Mouse (Mus musculus): ENCODE results near the gene Mmab. TPM values are rescaled to one million over a fixed set of nuclear protein-coding genes. Genes with fewer than 3 reads are reported as not detected.

The Mmab gene
- polyA plus RNA-seq, 1 experiment from 2014 or later: 31.5 TPM

DNA sequence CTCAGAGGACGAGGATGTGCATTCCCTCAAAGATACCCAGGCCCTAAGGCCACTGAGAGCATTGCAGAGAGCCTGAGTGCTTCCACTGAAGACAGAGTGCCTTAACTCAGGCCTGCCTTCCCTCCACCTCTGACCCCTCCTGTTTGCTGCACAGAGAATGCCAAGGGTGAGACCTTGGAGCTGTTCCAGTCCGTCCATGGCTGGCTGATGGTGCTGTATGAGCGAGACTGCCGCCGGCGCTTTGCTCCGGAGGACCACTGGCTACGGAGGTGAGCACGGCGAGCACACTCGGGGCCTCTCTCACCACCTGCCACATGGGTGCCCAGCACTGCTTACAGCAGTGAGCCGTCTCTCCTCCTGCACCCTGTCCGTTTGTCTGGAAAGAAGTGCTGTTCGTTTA lies 37.3 kb downstream of the Mmab start:
- no peaks in the 10 kb centered on the region for H3K9me3 ChIP-seq
- no peak overlapping the region for H3K9ac ChIP-seq
- H3K36me3 ChIP-seq: peaks cover 92% of the 10 kb centered on the region
- 94% methylated on average over 14 of the region's 14 CpGs for whole genome bisulfite sequencing
- no peak overlapping the region for H3K27ac ChIP-seq
- H3K4me3 ChIP-seq (replicated peaks): no peak overlapping the region
- H3K4me2 ChIP-seq (replicated peaks): no peak overlapping the region
- no peaks in the 10 kb centered on the region for H3K4me1 ChIP-seq (replicated peaks)
- H3K27me3 ChIP-seq (replicated peaks): no peaks in the 10 kb centered on the region
- ATAC-seq: no peak

DNA sequence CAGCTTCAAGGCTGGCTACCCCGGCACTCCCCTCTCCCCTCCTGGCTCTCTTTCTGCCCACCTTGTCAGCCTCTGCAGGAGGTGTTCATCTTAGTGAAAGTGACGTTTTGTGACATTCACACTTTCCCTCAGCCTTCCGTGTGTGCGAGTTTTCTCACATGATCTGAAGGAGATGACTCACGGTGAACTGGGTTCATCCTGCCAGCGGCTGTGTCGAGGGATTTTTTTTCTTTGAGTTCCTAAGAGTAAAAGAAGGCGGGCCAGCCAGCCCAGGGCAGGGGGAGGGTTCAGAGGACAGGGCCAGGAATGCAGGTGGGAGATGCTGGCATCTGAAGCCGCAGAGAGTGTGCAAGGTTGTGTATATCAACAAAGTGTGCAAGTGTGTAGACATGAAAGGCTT lies 50.7 kb downstream of the Mmab start:
- no peak for ATAC-seq
- Histone ChIP-seq H3K9ac (no peak overlapping the region), H3K4me1 (replicated peaks) (no peaks in the 10 kb centered on the region), H3K27ac (no peak overlapping the region), H3K4me2 (replicated peaks) (no peak overlapping the region), H3K27me3 (replicated peaks) (no peaks in the 10 kb centered on the region), H3K36me3 (peaks cover 63% of the 10 kb centered on the region), H3K4me3 (replicated peaks) (no peak overlapping the region), H3K9me3 (no peaks in the 10 kb centered on the region)
- 82% methylated on average over 9 of the region's 9 CpGs for WGBS

- Histone ChIP-seq H3K4me2 (replicated peaks) (no peak overlapping the region), H3K9me3 (no peaks in the 10 kb centered on the region), H3K27me3 (replicated peaks) (no peaks in the 10 kb centered on the region), H3K27ac (no peak overlapping the region), H3K9ac (no peak overlapping the region), H3K36me3 (peaks cover 35% of the 10 kb centered on the region), H3K4me3 (replicated peaks) (no peak overlapping the region), H3K4me1 (replicated peaks) (peaks cover 5% of the 10 kb centered on the region)
- 90% methylated on average over 8 of the region's 8 CpGs for WGBS
- ATAC-seq: no peak
These were observed 59.4 kb downstream of the Mmab start for GRCm38 (mm10) chr5:114384448-114384847.

DNA sequence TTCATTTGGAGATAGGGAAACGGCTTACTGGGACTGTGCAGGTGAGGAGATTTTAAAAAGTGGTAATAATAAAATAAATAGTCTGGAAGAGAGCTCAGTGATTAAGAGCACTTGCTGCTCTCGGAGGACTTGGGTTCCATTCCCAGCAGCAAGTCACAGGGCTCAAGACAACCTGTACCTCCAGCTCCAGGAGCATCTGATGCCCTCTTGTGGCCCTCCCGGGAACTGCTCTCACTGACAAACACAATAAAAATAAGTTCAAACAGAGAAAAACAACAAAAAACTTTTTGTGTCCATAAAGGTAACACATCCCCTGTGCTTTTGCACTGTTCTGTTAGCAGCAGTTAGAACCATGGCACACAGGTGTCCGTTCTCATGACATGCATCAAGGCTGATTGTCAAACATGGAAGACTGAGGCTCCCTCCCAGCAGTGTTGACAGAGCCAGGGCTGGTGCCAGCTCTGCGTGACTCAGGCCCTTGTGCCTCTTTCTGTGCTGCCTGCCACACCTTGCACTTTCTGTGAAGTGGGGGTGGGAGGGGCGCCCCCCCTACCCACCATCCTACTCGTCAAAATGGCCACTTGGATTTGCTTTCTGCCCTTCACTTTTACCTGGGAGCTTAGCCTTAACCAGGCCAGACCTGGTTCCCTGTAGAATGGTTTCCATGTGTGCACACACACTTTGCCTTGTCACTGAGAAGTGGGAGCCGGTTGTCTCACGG lies 60.5 kb downstream of the Mmab start:
- ATAC-seq: no peak
- Histone ChIP-seq H3K36me3 (peaks cover 25% of the 10 kb centered on the region), H3K4me2 (replicated peaks) (no peak overlapping the region), H3K27ac (no peak overlapping the region), H3K27me3 (replicated peaks) (no peaks in the 10 kb centered on the region), H3K4me1 (replicated peaks) (peaks cover 12% of the 10 kb centered on the region), H3K9me3 (no peaks in the 10 kb centered on the region), H3K4me3 (replicated peaks) (no peak overlapping the region), H3K9ac (no peak overlapping the region)
- WGBS: 80% methylated on average over 9 of the region's 9 CpGs

Other genes starting within 250 kb of the Mmab start
- gene Foxn4, start 170.3 kb downstream of the Mmab start, polyA plus RNA-seq (2015; fragmentation: Nextera tagmentation; extraction: Ambion mirVana): not detected in 2 replicates
- gene Myo1h, start 154.9 kb downstream of the Mmab start, polyA plus RNA-seq (2015; fragmentation: Nextera tagmentation; extraction: Ambion mirVana): 3.4 and 3.9 TPM in 2 replicates
- 116 and 119 TPM in 2 replicates for gene Kctd10, start 63.6 kb downstream of the Mmab start, polyA plus RNA-seq (2015; fragmentation: Nextera tagmentation; extraction: Ambion mirVana)
- gene Ube3b, start 63.5 kb downstream of the Mmab start, polyA plus RNA-seq (2015; fragmentation: Nextera tagmentation; extraction: Ambion mirVana): 35.7 and 39.3 TPM in 2 replicates
- 59.8 and 63.5 TPM in 2 replicates for gene Mvk, start 209 bp upstream of the Mmab start, polyA plus RNA-seq (2015; fragmentation: Nextera tagmentation; extraction: Ambion mirVana)
- gene Fam222a, start 124.0 kb upstream of the Mmab start, polyA plus RNA-seq (2015; fragmentation: Nextera tagmentation; extraction: Ambion mirVana): 5.1 and 6.2 TPM in 2 replicates
- 0.92 and 1.0 TPM in 2 replicates for gene Trpv4, start 214.4 kb upstream of the Mmab start, polyA plus RNA-seq (2015; fragmentation: Nextera tagmentation; extraction: Ambion mirVana)
- 99.7 and 103 TPM in 2 replicates for gene Gltp, start 246.9 kb upstream of the Mmab start, polyA plus RNA-seq (2015; fragmentation: Nextera tagmentation; extraction: Ambion mirVana)